Mouse (Mus musculus): ENCODE measurements around the gene Gm6034. TPM values are rescaled to one million over a fixed set of nuclear protein-coding genes. Genes with fewer than 3 reads are reported as not detected.
"Not testable (repeated sequence)": the region's sequence is repeated elsewhere in the genome, so short reads cannot be mapped to it uniquely, and the experiment has no call there.

Gm6034 gene
- polyA plus RNA-seq, 1 experiment, result 0.22 TPM

GRCm38 (mm10) chr17:36031583-36032331, 11.0 kb upstream of the Gm6034 start:
- WGBS, result under 1% methylated on average over 40 of the region's 40 CpGs
- DNase-seq (ENCODE audit: low read depth in 1 of 2, low spot score in 2 of 2), result peak in 1 of 2 experiments; percentile 49

DNA sequence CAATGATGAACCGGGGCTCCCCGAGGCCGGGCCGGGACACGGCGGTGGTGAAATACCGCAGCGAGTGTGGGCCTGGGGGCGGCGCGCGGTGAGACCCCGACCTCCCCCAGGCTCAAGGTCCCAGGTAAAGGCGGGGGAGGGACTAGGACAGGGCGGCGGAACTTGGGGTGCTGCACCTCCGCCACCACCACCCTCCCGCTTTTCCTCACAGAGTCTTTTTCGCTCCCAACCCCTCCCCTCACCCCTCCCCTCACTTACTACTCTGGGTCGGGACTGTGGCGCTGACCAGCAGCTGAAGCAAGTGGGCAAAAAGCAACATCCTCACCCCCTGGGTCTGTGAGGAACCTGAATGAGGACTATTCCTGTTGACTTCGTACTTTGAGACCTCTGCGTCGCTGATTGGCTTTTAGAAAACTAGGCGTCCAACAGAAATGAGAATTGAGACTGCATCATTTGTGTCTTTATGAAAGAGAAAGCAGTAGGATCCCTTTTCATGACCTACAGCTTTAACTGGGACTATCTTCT, 10.3 kb upstream of the Gm6034 start, which contains the start of gene H2-T23:
Gene H2-T23 (minus strand): TSS at position 505 of the 525 bp plus-strand sequence.
- Histone ChIP-seq H3K4me3 (ENCODE audit: extremely low read depth, insufficient read depth, insufficient read length) (peak within 1 kb of the TSS; percentile 94), H3K36me3 (ENCODE audit: control insufficient read depth, insufficient read depth, low read length) (peaks cover 12% of the 10 kb centered on the region), H3K4me1 (ENCODE audit: control insufficient read depth, insufficient read depth, insufficient read length) (peaks cover 12% of the 10 kb centered on the region; the same call in 1 of the 2 replicates), H3K27ac (ENCODE audit: insufficient read depth, low read length) (peak within 1 kb of the TSS; percentile 96)
- WGBS, result under 1% methylated on average over 25 of the region's 25 CpGs
- peak; percentile 73 to 76 for DNase-seq (ENCODE audit: low read depth in 1 of 2, low spot score in 2 of 2)
- H3K27me3 ChIP-seq (ENCODE audit: control insufficient read depth, insufficient read depth, low read length), result not testable (repeated sequence)
- TF ChIP-seq POLR2A (IDR thresholded peaks at IDR 0.05; ENCODE audit: low read depth, low read length), result peak; percentile 91

More at GRCm38 (mm10) chr17:36031583-36032331, 11.0 kb upstream of the Gm6034 start:
- not testable (repeated sequence) for H3K36me3 ChIP-seq (ENCODE audit: control insufficient read depth, insufficient read depth, low read length); H3K27me3 ChIP-seq (ENCODE audit: control insufficient read depth, insufficient read depth, low read length)
- Histone ChIP-seq H3K27ac (ENCODE audit: insufficient read depth, low read length) (peak overlapping the region; percentile 96), H3K4me1 (ENCODE audit: control insufficient read depth, insufficient read depth, insufficient read length) (peaks cover 12% of the 10 kb centered on the region; the same call in 1 of the 2 replicates), H3K4me3 (ENCODE audit: extremely low read depth, insufficient read depth, insufficient read length) (peak overlapping the region; percentile 94)

DNA sequence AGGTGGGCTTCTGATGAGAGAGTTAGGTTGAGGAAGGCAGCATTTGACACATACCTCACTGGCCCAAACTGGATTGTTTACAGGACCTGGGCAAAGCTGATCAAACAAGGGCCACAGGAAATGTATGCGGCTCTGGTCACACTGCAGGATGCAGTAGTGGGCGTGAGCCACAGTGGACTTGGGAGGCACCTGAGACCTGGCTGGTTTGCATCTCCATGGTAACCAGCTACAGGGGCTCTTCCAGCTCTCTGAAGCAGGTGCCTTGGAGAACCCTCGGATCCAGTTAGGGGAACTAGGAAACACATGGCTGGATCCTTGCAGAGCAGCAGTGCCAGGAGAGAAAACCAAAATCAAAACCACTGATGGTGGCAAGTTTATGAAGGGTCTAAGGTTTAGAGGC, 8.2 kb upstream of the Gm6034 start:
- not testable (repeated sequence) for H3K4me3 ChIP-seq (ENCODE audit: extremely low read depth, insufficient read depth, insufficient read length); H3K27ac ChIP-seq (ENCODE audit: insufficient read depth, low read length); H3K36me3 ChIP-seq (ENCODE audit: control insufficient read depth, insufficient read depth, low read length); DNase-seq (ENCODE audit: low read depth in 1 of 2, low spot score in 2 of 2); H3K27me3 ChIP-seq (ENCODE audit: control insufficient read depth, insufficient read depth, low read length)
- H3K4me1 ChIP-seq (ENCODE audit: control insufficient read depth, insufficient read depth, insufficient read length), result peaks cover 12% of the 10 kb centered on the region; the same call in 1 of the 2 replicates
- 77% methylated on average over 3 of the region's 3 CpGs for WGBS

DNA sequence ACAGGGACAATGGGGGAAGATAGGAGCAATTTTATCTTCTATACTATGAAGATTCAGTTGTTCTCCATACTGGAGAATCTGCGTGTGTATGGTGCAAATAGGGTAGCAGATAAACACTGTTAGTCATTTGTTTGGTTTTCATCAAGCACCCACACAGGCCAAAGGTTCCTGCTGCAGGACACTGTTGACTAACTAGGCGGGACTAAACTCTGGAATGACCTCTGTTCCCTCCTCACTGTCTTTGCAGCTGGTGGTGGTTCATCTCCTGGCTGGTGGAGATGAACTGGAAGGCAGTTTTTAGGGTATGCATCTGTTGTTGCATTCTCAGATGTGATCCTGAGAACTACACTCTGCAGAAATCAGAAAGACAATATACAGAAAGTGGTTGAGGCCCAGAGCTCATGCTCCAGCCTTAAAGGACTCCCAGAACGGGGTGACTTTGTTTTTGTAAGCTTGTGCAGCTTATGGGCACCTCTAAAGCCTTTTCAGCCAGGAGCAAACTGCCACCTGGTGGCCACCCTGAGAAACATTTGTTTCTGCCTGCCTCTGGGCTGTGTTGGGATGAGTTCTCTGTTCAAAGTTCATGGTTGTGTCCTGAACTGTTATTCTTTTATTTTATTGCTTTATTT, 7.6 kb upstream of the Gm6034 start:
- H3K27me3 ChIP-seq (ENCODE audit: control insufficient read depth, insufficient read depth, low read length); H3K36me3 ChIP-seq (ENCODE audit: control insufficient read depth, insufficient read depth, low read length); H3K27ac ChIP-seq (ENCODE audit: insufficient read depth, low read length); H3K4me3 ChIP-seq (ENCODE audit: extremely low read depth, insufficient read depth, insufficient read length): not testable (repeated sequence)
- DNase-seq (ENCODE audit: low read depth in 1 of 2, low spot score in 2 of 2), result peak; percentile 42 to 73
- peaks cover 11% of the 10 kb centered on the region; the same call in 1 of the 2 replicates for H3K4me1 ChIP-seq (ENCODE audit: control insufficient read depth, insufficient read depth, insufficient read length)
- WGBS, result 49% methylated on average over 3 of the region's 3 CpGs

DNA sequence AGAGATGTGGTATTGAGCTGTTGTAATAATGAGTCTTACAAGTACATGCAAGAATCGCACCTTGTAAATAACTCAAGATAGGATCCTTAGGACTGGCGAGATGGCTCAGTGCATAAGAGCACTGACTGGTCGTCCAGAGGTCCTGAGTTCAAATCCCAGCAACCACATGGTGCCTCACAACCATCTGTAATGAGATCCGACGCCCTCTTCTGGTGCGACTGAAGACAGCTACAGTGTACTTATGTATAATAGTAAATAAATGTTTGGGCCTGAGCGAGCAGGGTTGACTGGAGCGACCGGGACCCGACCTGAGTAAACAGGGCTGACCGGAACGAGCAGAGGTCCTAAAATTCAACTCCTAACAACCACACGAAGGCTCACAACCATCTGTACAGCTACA, 6.6 kb upstream of the Gm6034 start:
- not testable (repeated sequence) for H3K27ac ChIP-seq (ENCODE audit: insufficient read depth, low read length); H3K27me3 ChIP-seq (ENCODE audit: control insufficient read depth, insufficient read depth, low read length); H3K36me3 ChIP-seq (ENCODE audit: control insufficient read depth, insufficient read depth, low read length); DNase-seq (ENCODE audit: low read depth in 1 of 2, low spot score in 2 of 2); H3K4me3 ChIP-seq (ENCODE audit: extremely low read depth, insufficient read depth, insufficient read length); H3K4me1 ChIP-seq (ENCODE audit: control insufficient read depth, insufficient read depth, insufficient read length)
- 92% methylated on average over 13 of the region's 13 CpGs for WGBS

- not testable (repeated sequence) for H3K27me3 ChIP-seq (ENCODE audit: control insufficient read depth, insufficient read depth, low read length); H3K4me3 ChIP-seq (ENCODE audit: extremely low read depth, insufficient read depth, insufficient read length); H3K4me1 ChIP-seq (ENCODE audit: control insufficient read depth, insufficient read depth, insufficient read length); H3K27ac ChIP-seq (ENCODE audit: insufficient read depth, low read length); DNase-seq (ENCODE audit: low read depth in 1 of 2, low spot score in 2 of 2); H3K36me3 ChIP-seq (ENCODE audit: control insufficient read depth, insufficient read depth, low read length)
- WGBS, result 90% methylated on average over 2 of the region's 2 CpGs
Observed at GRCm38 (mm10) chr17:36040604-36041003, 2.2 kb upstream of the Gm6034 start.

- not testable (repeated sequence) for H3K36me3 ChIP-seq (ENCODE audit: control insufficient read depth, insufficient read depth, low read length); H3K4me1 ChIP-seq (ENCODE audit: control insufficient read depth, insufficient read depth, insufficient read length); DNase-seq (ENCODE audit: low read depth in 1 of 2, low spot score in 2 of 2); H3K27me3 ChIP-seq (ENCODE audit: control insufficient read depth, insufficient read depth, low read length)
- WGBS, result 3% methylated on average over 19 of the region's 19 CpGs
- Histone ChIP-seq H3K4me3 (ENCODE audit: extremely low read depth, insufficient read depth, insufficient read length) (peak overlapping the region; percentile 60), H3K27ac (ENCODE audit: insufficient read depth, low read length) (0 out of 2 replicates have a peak overlapping the region, but pooled peaks have one; percentile 17)
Observed at GRCm38 (mm10) chr17:36042055-36042454, 706 bp upstream of the Gm6034 start.
